Mouse (Mus musculus): ENCODE measurements around the gene Efna3. TPM values are rescaled to one million over a fixed set of nuclear protein-coding genes. Genes with fewer than 3 reads are reported as not detected.
A peak's percentile ranks its signal among the peaks of the same experiment; 100 is the strongest.

The Efna3 gene
- polyA plus RNA-seq, 1 experiment from 2014 or later: 4.0 TPM

- Histone ChIP-seq H3K9me3 (no peaks in the 10 kb centered on the region), H3K4me1 (peaks cover 53% of the 10 kb centered on the region), H3K27me3 (ENCODE audit: poor library complexity, severe bottlenecking) (peaks cover 75% of the 10 kb centered on the region), H3K27ac (no peak overlapping the region), H3K36me3 (replicated peaks) (no peaks in the 10 kb centered on the region), H3K4me3 (peak overlapping the region; percentile 5; the same call in 1 of the 2 replicates)
- 93% methylated on average over 13 of the region's 13 CpGs for WGBS
- DNase-seq (ENCODE audit: extremely low spot score, low spot score): no peak
Measured at GRCm38 (mm10) chr3:89276061-89276460, 46.7 kb downstream of the Efna3 start.

DNA sequence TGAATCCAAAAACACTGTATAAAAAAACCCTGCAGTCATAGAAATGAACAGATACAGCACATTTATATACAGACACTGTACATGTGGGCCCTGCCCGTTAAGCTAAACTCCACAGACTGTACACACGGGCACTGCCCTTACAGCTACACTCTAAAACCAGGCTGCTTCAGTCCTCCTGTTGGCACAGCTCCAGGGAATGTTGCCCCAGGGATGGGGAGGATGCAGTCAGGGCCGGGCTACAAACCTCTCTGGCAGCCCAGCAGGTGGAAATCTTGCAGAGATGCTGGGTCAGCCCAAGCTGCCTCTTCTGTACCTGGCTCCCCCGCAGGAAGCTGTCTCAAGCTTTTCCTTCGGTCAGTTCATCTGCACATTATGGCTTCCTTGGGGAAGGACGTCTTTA is 51.0 kb downstream of the Efna3 start:
- WGBS: 70% methylated on average over 6 of the region's 6 CpGs
- no peaks in the 10 kb centered on the region for H3K9me3 ChIP-seq
- no peak for DNase-seq (ENCODE audit: extremely low spot score, low spot score)

DNA sequence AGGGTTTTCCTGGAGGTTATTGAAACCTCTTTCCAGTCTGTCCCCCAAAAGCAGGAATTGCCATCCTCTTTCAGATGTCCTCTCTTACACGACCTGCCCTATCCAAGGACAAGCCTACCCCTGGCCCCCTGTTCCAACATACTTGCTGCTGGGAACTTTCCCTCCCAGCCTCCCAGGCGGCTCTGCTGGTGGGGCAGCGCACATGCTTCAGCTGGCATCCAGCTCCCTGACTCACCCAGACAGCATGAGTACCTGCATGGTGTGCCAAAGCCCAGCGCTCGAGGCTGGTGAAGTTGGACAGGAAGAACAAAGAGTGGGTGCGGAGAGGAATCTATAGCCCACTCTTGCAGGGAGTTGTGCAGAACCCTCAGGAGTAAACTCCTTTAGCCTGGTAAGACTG is 51.9 kb downstream of the Efna3 start:
- no peak for DNase-seq (ENCODE audit: extremely low spot score, low spot score)
- H3K36me3 ChIP-seq (replicated peaks): peaks cover 9% of the 10 kb centered on the region
- H3K27ac ChIP-seq: peak overlapping the region; percentile 87
- whole genome bisulfite sequencing: 76% methylated on average over 6 of the region's 6 CpGs
- H3K27me3 ChIP-seq (ENCODE audit: poor library complexity, severe bottlenecking): peaks cover 46% of the 10 kb centered on the region
- H3K4me1 ChIP-seq: peaks cover 55% of the 10 kb centered on the region
- H3K9me3 ChIP-seq: no peaks in the 10 kb centered on the region
- peak overlapping the region; percentile 64 for H3K4me3 ChIP-seq

More for the DNA sequence above, 51.0 kb downstream of the Efna3 start:
- peaks cover 54% of the 10 kb centered on the region for H3K27me3 ChIP-seq (ENCODE audit: poor library complexity, severe bottlenecking)
- peaks cover 9% of the 10 kb centered on the region for H3K36me3 ChIP-seq (replicated peaks)
- peaks cover 49% of the 10 kb centered on the region for H3K4me1 ChIP-seq
- H3K27ac ChIP-seq: no peak overlapping the region
- no peak overlapping the region for H3K4me3 ChIP-seq

DNA sequence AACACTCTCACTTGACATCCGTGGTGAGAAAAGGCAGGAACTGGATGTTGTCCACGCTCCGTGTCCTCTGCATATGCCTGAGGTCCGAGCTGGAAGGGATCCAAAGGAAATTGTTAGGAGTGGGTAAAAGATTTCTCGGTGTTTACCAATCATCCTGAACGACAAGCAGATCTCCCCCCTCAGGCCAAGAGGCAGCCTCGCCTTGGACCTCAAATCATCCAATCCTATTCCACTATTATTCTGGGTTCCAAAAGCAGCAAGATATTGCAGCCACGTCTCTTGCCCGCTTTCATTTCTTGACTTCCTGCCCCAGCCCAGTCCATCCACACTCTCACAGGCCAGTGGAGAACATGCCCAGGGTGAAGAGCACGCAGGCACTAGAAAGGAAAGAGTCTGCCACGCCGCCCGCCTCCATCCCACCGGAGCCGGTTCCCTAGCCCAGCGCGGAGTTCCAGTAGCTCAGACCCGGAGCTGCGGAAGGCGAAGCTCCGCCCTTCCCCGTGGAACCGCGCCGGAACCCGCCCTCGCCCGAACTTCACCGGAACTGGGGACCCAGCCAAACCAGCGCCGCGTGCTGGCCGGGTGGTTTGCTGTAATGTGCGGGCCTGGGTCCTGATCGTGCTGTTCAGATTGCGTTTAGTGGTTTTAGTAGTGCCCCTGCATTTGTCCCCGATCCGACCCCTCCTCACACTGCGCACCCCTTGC is 52.6 kb downstream of the Efna3 start, which contains the start of gene Slc50a1:
TSS of gene Slc50a1 (minus strand) at position 520 of the 705 bp plus-strand sequence.
- Histone ChIP-seq H3K9me3 (no peaks in the 10 kb centered on the region), H3K4me1 (peaks cover 57% of the 10 kb centered on the region), H3K36me3 (replicated peaks) (peaks cover 9% of the 10 kb centered on the region), H3K27me3 (ENCODE audit: poor library complexity, severe bottlenecking) (peaks cover 39% of the 10 kb centered on the region), H3K27ac (peak within 1 kb of the TSS; percentile 87), H3K4me3 (peak within 1 kb of the TSS; percentile 64)
- peak; percentile 77 for DNase-seq (ENCODE audit: extremely low spot score, low spot score)
- WGBS: 7% methylated on average over 39 of the region's 39 CpGs

GRCm38 (mm10) chr3:89268916-89269315 is 53.8 kb downstream of the Efna3 start:
- H3K36me3 ChIP-seq (replicated peaks): peaks cover 9% of the 10 kb centered on the region
- H3K4me1 ChIP-seq: peaks cover 57% of the 10 kb centered on the region
- H3K4me3 ChIP-seq: 0 out of 2 replicates have a peak overlapping the region, but pooled peaks have one; percentile 64
- WGBS: 52% methylated on average over 8 of the region's 8 CpGs
- no peaks in the 10 kb centered on the region for H3K9me3 ChIP-seq
- peaks cover 39% of the 10 kb centered on the region for H3K27me3 ChIP-seq (ENCODE audit: poor library complexity, severe bottlenecking)
- H3K27ac ChIP-seq: no peak overlapping the region
- DNase-seq (ENCODE audit: extremely low spot score, low spot score): no peak

DNA sequence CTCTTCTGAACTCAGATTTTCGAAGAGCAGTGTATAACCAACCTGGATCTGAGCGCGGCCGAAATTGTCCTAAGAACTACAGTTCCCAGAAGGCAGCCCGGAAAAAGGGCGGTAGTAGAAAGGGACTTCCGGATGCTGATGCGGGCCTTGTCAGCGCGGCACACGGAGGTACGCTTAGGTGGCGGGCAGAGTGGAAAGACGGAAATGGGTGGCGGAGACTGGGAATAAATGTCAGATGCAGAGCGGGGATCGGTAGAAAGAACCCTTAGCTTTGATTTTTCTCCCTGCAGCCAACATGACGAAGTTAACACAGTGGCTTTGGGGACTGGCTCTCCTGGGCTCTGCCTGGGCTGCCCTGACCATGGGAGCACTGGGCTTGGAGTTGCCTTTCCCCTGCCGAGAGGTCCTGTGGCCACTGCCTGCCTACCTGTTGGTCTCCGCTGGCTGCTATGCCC is 56.3 kb downstream of the Efna3 start:
- DNase-seq (ENCODE audit: extremely low spot score, low spot score): peak; percentile 82
- peak overlapping the region; percentile 68 for H3K4me3 ChIP-seq
- peaks cover 9% of the 10 kb centered on the region for H3K36me3 ChIP-seq (replicated peaks)
- H3K9me3 ChIP-seq: no peaks in the 10 kb centered on the region
- H3K4me1 ChIP-seq: peaks cover 49% of the 10 kb centered on the region
- under 1% methylated on average over 20 of the region's 20 CpGs for WGBS
- peaks cover 26% of the 10 kb centered on the region for H3K27me3 ChIP-seq (ENCODE audit: poor library complexity, severe bottlenecking)
- H3K27ac ChIP-seq: peak overlapping the region; percentile 86

Other genes starting within 250 kb of the Efna3 start
- gene Rusc1, start 229.7 kb downstream of the Efna3 start, polyA plus RNA-seq (2016; fragmentation: Nextera tagmentation; extraction: Ambion mirVana): 12.4 and 13.7 TPM in 2 replicates
- not detected in 2 replicates for gene Gm43738, start 221.9 kb downstream of the Efna3 start, polyA plus RNA-seq (2016; fragmentation: Nextera tagmentation; extraction: Ambion mirVana)
- 327 and 359 TPM in 2 replicates for gene Fdps, start 221.0 kb downstream of the Efna3 start, polyA plus RNA-seq (2016; fragmentation: Nextera tagmentation; extraction: Ambion mirVana)
- 4.5 and 5.6 TPM in 2 replicates for gene Pklr, start 186.8 kb downstream of the Efna3 start, polyA plus RNA-seq (2016; fragmentation: Nextera tagmentation; extraction: Ambion mirVana)
- gene Hcn3, start 162.8 kb downstream of the Efna3 start, polyA plus RNA-seq (2016; fragmentation: Nextera tagmentation; extraction: Ambion mirVana): 4.8 and 5.5 TPM in 2 replicates
- 33.7 and 34.2 TPM in 2 replicates for gene Clk2, start 158.2 kb downstream of the Efna3 start, polyA plus RNA-seq (2016; fragmentation: Nextera tagmentation; extraction: Ambion mirVana)
- 100 and 103 TPM in 2 replicates for gene Scamp3, start 145.5 kb downstream of the Efna3 start, polyA plus RNA-seq (2016; fragmentation: Nextera tagmentation; extraction: Ambion mirVana)
- 25.1 and 25.6 TPM in 2 replicates for gene Fam189b, start 139.8 kb downstream of the Efna3 start, polyA plus RNA-seq (2016; fragmentation: Nextera tagmentation; extraction: Ambion mirVana)
- 34.2 and 34.7 TPM in 2 replicates for gene Gba, start 120.0 kb downstream of the Efna3 start, polyA plus RNA-seq (2016; fragmentation: Nextera tagmentation; extraction: Ambion mirVana)
- 65.8 and 78.2 TPM in 2 replicates for gene Thbs3, start 107.8 kb downstream of the Efna3 start, polyA plus RNA-seq (2016; fragmentation: Nextera tagmentation; extraction: Ambion mirVana)
- 227 and 242 TPM in 2 replicates for gene Mtx1, start 95.9 kb downstream of the Efna3 start, polyA plus RNA-seq (2016; fragmentation: Nextera tagmentation; extraction: Ambion mirVana)
- 1.7 and 1.8 TPM in 2 replicates for gene Muc1, start 93.9 kb downstream of the Efna3 start, polyA plus RNA-seq (2016; fragmentation: Nextera tagmentation; extraction: Ambion mirVana)
- 260 and 275 TPM in 2 replicates for gene Krtcap2, start 77.0 kb downstream of the Efna3 start, polyA plus RNA-seq (2016; fragmentation: Nextera tagmentation; extraction: Ambion mirVana)
- gene Trim46, start 76.7 kb downstream of the Efna3 start, polyA plus RNA-seq (2016; fragmentation: Nextera tagmentation; extraction: Ambion mirVana): 4.4 and 5.4 TPM in 2 replicates
- gene Dpm3, start 63.6 kb downstream of the Efna3 start, polyA plus RNA-seq (2016; fragmentation: Nextera tagmentation; extraction: Ambion mirVana): 76.7 and 78.6 TPM in 2 replicates
- 25.1 and 26.0 TPM in 2 replicates for gene Slc50a1, start 52.4 kb downstream of the Efna3 start, polyA plus RNA-seq (2016; fragmentation: Nextera tagmentation; extraction: Ambion mirVana)
- 12.9 and 13.2 TPM in 2 replicates for gene Efna1, start 41.8 kb downstream of the Efna3 start, polyA plus RNA-seq (2016; fragmentation: Nextera tagmentation; extraction: Ambion mirVana)
- gene Efna4, start 15.1 kb upstream of the Efna3 start, polyA plus RNA-seq (2016; fragmentation: Nextera tagmentation; extraction: Ambion mirVana): 27.6 and 28.7 TPM in 2 replicates
- gene Adam15, start 27.0 kb upstream of the Efna3 start, polyA plus RNA-seq (2016; fragmentation: Nextera tagmentation; extraction: Ambion mirVana): 32.1 and 39.5 TPM in 2 replicates
- 0.06 and 0.16 TPM in 2 replicates for gene Dcst2, start 39.0 kb upstream of the Efna3 start, polyA plus RNA-seq (2016; fragmentation: Nextera tagmentation; extraction: Ambion mirVana)
- 0.23 TPM in 1 of 2 replicates, not detected in the other for gene Dcst1, start 42.3 kb upstream of the Efna3 start, polyA plus RNA-seq (2016; fragmentation: Nextera tagmentation; extraction: Ambion mirVana)
- 0.65 and 0.69 TPM in 2 replicates for gene Zbtb7b, start 71.8 kb upstream of the Efna3 start, polyA plus RNA-seq (2016; fragmentation: Nextera tagmentation; extraction: Ambion mirVana)
- gene Lenep, start 79.8 kb upstream of the Efna3 start, polyA plus RNA-seq (2016; fragmentation: Nextera tagmentation; extraction: Ambion mirVana): 0.15 and 0.23 TPM in 2 replicates
- gene Flad1, start 88.9 kb upstream of the Efna3 start, polyA plus RNA-seq (2016; fragmentation: Nextera tagmentation; extraction: Ambion mirVana): 27.0 and 29.8 TPM in 2 replicates
- gene Cks1b, start 95.4 kb upstream of the Efna3 start, polyA plus RNA-seq (2016; fragmentation: Nextera tagmentation; extraction: Ambion mirVana): 681 and 720 TPM in 2 replicates
- 49.4 and 53.2 TPM in 2 replicates for gene Shc1, start 95.5 kb upstream of the Efna3 start, polyA plus RNA-seq (2016; fragmentation: Nextera tagmentation; extraction: Ambion mirVana)
- 34.9 and 40.9 TPM in 2 replicates for gene Pygo2, start 107.2 kb upstream of the Efna3 start, polyA plus RNA-seq (2016; fragmentation: Nextera tagmentation; extraction: Ambion mirVana)
- 16.4 and 16.6 TPM in 2 replicates for gene Pbxip1, start 113.7 kb upstream of the Efna3 start, polyA plus RNA-seq (2016; fragmentation: Nextera tagmentation; extraction: Ambion mirVana)
- 72.0 and 75.3 TPM in 2 replicates for gene Pmvk, start 131.6 kb upstream of the Efna3 start, polyA plus RNA-seq (2016; fragmentation: Nextera tagmentation; extraction: Ambion mirVana)
- 0.81 and 0.92 TPM in 2 replicates for gene Kcnn3, start 197.2 kb upstream of the Efna3 start, polyA plus RNA-seq (2016; fragmentation: Nextera tagmentation; extraction: Ambion mirVana)

Data from forebrain, embryonic 10.5 days (tissue).